Mouse (Mus musculus): ENCODE results near the gene Rhod. TPM values are rescaled to one million over a fixed set of nuclear protein-coding genes. Genes with fewer than 3 reads are reported as not detected.
"Not testable (repeated sequence)": the region's sequence is repeated elsewhere in the genome, so short reads cannot be mapped to it uniquely, and the experiment has no call there.

Gene Rhod
- polyA plus RNA-seq, 1 experiment, result 1.1 TPM

DNA sequence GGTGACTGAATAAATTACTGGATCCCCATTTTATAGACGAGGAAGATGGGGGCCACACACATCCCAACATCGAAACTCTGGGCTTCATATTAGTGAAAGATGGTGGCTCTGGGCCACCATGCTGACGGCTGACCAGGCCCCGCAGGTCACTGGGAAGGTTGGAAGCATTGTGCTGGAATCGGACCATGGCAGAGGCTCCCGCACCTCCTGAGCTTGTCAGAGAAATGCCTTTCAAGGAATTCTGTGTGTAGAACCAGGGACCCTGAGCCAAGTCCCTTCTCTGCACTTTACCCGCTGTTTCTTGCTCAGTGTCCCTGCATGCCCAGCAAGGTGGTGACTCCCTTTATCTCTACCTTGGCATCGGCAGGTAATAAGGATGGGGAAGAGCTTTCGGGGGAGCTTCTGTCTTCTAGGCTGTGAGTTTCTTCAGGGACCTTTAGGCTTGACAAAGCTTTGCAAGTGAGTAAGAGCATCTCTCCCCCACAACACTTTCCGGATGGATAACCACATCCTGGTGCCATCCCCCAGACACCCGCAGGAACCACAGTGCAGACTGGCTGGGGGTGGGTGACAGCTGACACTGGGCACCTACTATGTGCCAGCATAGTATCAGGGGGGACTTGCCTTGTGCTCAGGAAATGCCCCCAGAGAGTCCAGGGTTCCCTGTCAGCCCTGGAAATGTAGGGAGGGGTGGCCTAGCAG, 36.1 kb upstream of the Rhod start:
- Histone ChIP-seq H3K4me1 (ENCODE audit: control insufficient read depth, insufficient read depth, low read length) (no peaks in the 10 kb centered on the region), H3K27ac (ENCODE audit: insufficient read depth, low read depth, low read length) (no peak overlapping the region), H3K4me3 (ENCODE audit: insufficient read depth, low read length) (no peak overlapping the region)
- no peak for TF ChIP-seq POLR2A (IDR thresholded peaks at IDR 0.05; ENCODE audit: borderline replicate concordance, low read depth, low read length)
- TF ChIP-seq CTCF (IDR thresholded peaks at IDR 0.05; ENCODE audit: low read depth, low read length), result no peak

DNA sequence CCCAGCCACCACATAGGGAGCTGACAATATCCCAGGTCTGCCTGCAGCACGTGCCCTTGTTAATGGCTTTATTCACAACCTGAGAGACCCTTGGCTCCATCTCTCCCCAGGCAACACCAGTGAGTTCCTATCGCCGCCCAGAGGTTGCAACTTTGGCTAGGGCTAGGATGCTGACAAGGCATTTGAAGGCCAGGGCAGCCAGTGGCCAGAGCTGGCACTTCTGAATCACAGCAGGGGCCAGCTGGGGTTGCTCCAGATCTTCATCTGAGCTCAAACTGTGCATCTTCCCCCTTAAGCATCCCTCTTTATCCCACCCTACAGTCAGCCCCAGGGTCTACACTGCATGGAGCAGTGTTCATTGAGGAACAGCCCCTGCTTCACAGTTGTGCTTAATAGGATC, 35.5 kb upstream of the Rhod start:
- H3K4me3 ChIP-seq (ENCODE audit: insufficient read depth, low read length), result no peak overlapping the region
- H3K4me1 ChIP-seq (ENCODE audit: control insufficient read depth, insufficient read depth, low read length), result no peaks in the 10 kb centered on the region
- TF ChIP-seq CTCF (IDR thresholded peaks at IDR 0.05; ENCODE audit: low read depth, low read length) (no peak), POLR2A (IDR thresholded peaks at IDR 0.05; ENCODE audit: borderline replicate concordance, low read depth, low read length) (no peak)
- no peak overlapping the region for H3K27ac ChIP-seq (ENCODE audit: insufficient read depth, low read depth, low read length)

DNA sequence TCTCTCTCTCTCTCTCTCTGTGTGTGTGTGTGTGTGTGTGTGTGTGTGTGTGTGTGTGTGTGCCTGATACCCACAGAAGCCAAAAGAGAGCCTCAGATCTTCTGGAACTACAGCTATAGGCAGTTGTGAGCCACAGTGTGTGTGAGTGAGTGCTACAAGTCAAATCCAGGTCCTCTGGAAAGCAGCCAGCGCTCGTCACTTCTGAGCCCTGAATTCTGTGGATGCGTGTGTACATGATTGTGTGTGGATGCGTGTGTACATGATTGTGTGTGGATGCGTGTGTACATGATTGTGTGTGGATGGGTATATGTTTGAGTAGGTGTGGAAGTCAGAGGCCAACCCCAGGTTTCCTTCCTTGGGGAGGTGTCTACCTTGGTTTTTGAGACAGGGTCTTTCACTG, 34.3 kb upstream of the Rhod start:
- Histone ChIP-seq H3K4me3 (ENCODE audit: insufficient read depth, low read length) (no peak overlapping the region), H3K27ac (ENCODE audit: insufficient read depth, low read depth, low read length) (no peak overlapping the region), H3K4me1 (ENCODE audit: control insufficient read depth, insufficient read depth, low read length) (no peaks in the 10 kb centered on the region)
- TF ChIP-seq POLR2A (IDR thresholded peaks at IDR 0.05; ENCODE audit: borderline replicate concordance, low read depth, low read length), result no peak
- TF ChIP-seq CTCF (IDR thresholded peaks at IDR 0.05; ENCODE audit: low read depth, low read length), result no peak

DNA sequence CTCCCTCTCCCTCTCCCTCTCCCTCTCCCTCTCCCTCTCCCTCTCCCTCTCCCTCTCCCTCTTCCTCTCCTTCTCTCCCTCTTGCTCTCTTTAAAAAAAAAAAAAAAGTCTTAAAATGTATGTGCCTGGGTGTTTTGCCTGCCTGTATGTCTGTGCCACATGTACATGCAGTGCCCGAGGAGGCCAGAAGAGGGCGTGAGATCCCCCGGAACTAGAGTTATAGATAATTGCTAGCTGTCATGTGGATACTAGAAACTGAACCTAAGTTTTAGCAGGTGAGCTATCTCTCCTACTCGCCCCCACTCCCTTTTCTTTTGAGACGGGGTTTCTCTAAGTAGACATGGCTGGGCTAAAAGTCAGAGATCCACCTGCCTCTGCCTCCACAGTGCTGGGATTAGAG, 29.1 kb upstream of the Rhod start:
- Histone ChIP-seq H3K27ac (ENCODE audit: insufficient read depth, low read depth, low read length) (no peak overlapping the region), H3K4me3 (ENCODE audit: insufficient read depth, low read length) (no peak overlapping the region), H3K4me1 (ENCODE audit: control insufficient read depth, insufficient read depth, low read length) (peaks cover 7% of the 10 kb centered on the region)
- peak; percentile 40; the same call in 1 of the 2 replicates for TF ChIP-seq CTCF (IDR thresholded peaks at IDR 0.05; ENCODE audit: low read depth, low read length)
- no peak for TF ChIP-seq POLR2A (IDR thresholded peaks at IDR 0.05; ENCODE audit: borderline replicate concordance, low read depth, low read length)

DNA sequence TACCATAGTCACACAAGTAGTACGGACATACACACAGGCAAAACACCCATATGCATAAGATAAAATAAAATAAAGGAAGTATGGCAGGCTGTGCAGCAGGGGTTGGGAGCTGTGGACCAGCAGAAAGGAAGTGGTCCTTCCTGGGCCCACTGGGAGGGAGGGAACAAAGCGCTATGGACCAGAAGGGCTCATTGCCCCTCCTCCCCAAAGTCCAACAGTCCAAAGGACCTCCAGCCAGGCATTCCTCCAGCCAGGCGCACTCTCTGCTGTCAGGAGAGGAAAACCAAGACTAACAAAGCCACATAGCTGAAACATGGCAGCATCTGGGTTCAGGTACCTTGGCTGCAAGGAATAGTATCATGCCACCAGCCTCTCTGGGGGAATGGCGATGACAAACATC, 25.4 kb upstream of the Rhod start:
- Histone ChIP-seq H3K27ac (ENCODE audit: insufficient read depth, low read depth, low read length) (no peak overlapping the region), H3K4me1 (ENCODE audit: control insufficient read depth, insufficient read depth, low read length) (peaks cover 11% of the 10 kb centered on the region), H3K4me3 (ENCODE audit: insufficient read depth, low read length) (no peak overlapping the region)
- TF ChIP-seq CTCF (IDR thresholded peaks at IDR 0.05; ENCODE audit: low read depth, low read length) (no peak), POLR2A (IDR thresholded peaks at IDR 0.05; ENCODE audit: borderline replicate concordance, low read depth, low read length) (no peak)

DNA sequence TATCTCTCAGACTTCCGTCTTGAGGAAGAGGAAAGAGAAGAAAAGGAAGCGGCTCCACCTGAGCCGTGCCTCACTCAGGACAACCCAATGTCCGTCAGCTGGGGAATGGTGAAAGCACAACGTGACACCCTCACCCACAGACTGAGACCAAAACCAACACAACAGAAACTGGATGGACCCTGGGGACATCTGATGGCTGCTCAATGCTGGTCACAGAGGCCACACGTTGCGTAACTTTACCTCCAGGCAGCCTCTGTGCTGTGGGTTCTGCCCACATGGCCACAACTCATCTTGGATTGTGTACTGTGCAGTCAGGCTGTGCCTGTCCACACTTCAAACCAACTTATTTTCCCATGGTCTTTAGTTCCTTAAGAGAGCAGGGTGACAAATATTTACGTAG, 22.7 kb upstream of the Rhod start:
- no peak overlapping the region for H3K27ac ChIP-seq (ENCODE audit: insufficient read depth, low read depth, low read length)

DNA sequence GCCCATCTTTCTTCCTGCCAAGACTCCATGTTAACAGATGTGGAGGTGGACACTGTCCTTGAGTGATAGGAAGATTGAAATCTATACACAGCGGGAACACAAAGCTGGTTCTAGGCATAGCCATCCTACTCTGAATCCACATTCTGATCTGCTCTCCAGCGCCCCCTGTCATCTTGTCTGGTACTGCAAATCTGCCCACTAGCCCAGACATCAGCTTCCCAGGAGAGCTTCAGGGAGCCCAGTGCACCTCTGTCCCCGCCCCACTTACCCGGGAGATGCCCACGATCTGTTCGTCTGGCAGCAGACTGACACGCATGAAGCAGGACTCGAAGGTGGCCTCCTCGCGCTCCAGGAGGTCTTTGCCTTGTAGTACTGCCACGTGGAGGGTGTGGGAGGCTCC, 17.0 kb upstream of the Rhod start:
- Histone ChIP-seq H3K4me3 (ENCODE audit: insufficient read depth, low read length) (no peak overlapping the region), H3K4me1 (ENCODE audit: control insufficient read depth, insufficient read depth, low read length) (no peaks in the 10 kb centered on the region), H3K27ac (ENCODE audit: insufficient read depth, low read depth, low read length) (no peak overlapping the region)
- TF ChIP-seq CTCF (IDR thresholded peaks at IDR 0.05; ENCODE audit: low read depth, low read length) (peak; percentile 44), POLR2A (IDR thresholded peaks at IDR 0.05; ENCODE audit: borderline replicate concordance, low read depth, low read length) (no peak)

More for the DNA sequence above, 22.7 kb upstream of the Rhod start:
- Histone ChIP-seq H3K4me3 (ENCODE audit: insufficient read depth, low read length) (no peak overlapping the region), H3K4me1 (ENCODE audit: control insufficient read depth, insufficient read depth, low read length) (peaks cover 11% of the 10 kb centered on the region)
- TF ChIP-seq POLR2A (IDR thresholded peaks at IDR 0.05; ENCODE audit: borderline replicate concordance, low read depth, low read length) (no peak), CTCF (IDR thresholded peaks at IDR 0.05; ENCODE audit: low read depth, low read length) (no peak)

DNA sequence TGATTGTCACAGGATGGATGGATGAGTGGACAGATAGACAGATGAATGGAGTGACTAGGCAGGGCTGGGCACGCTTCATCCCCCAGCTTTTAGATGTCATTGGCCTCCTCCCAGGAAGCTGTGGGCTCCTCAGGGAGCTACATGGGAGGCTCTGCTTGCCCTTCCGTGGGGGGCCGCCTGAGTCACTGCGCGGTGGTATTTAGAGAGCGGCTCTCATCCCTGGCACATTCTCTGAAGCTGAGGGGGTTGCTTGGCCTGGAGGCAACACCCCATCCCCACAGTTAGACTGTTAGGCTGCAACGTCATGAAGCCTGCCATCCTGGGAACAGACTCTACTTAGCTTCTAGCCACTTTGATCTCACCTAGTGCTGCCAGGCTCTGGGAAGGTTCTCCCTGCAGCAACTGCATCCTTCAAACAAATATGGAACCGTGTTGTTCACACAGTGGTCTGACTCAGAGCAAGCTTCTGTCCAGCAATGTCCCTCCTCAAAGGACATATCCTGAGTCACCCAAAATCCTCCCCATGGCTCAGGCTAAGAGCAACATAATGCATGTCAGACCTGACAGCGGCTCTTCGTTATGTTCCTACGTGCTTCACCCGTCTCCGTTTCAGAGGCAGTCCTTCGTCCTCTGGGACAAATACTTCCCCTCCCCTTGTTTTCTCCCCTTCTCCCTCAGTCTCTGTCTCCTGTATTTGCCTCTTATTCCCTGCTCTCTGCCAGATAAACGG, 16.0 kb upstream of the Rhod start:
- TF ChIP-seq POLR2A (IDR thresholded peaks at IDR 0.05; ENCODE audit: borderline replicate concordance, low read depth, low read length) (no peak), CTCF (IDR thresholded peaks at IDR 0.05; ENCODE audit: low read depth, low read length) (no peak)
- Histone ChIP-seq H3K4me1 (ENCODE audit: control insufficient read depth, insufficient read depth, low read length) (no peaks in the 10 kb centered on the region), H3K27ac (ENCODE audit: insufficient read depth, low read depth, low read length) (no peak overlapping the region), H3K4me3 (ENCODE audit: insufficient read depth, low read length) (no peak overlapping the region)

DNA sequence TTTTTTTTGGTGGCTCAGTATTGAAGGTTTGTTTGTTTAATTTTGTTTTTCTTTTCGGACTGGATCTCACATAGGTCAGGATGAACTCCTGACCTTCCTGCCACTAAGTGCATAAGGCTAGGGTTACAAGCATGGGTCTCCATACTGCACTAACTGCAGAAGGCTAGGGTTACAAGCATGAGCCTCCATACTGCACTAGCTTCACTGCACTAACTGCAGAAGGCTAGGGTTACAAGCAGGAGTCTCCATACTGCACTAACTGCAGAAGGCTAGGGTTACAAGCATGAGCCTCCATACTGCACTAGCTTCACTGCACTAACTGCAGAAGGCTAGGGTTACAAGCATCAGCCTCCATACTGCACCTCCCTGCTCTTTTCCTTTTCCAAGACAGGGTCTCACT, 14.8 kb upstream of the Rhod start:
- H3K27ac ChIP-seq (ENCODE audit: insufficient read depth, low read depth, low read length); H3K4me3 ChIP-seq (ENCODE audit: insufficient read depth, low read length): not testable (repeated sequence)

DNA sequence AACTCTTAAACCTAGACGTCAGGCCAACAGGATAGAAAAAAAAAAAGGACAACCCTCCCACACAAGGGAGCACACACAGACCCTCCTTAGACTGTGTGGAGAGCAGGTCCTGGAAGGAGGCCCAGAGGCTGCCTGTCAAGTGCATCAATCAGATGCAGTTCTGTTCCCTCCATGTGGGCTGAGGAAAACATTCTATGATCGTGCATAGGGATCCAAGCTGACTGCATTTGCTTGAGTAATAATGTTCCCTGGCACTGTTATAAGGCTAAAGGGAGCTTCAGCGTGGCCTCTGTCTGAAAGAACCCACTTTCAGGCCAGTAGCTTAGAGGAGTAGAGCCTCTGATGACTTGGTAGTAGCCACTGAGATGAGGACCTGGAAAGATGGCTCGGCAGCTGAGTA, 13.3 kb upstream of the Rhod start:
- TF ChIP-seq POLR2A (IDR thresholded peaks at IDR 0.05; ENCODE audit: borderline replicate concordance, low read depth, low read length) (no peak), CTCF (IDR thresholded peaks at IDR 0.05; ENCODE audit: low read depth, low read length) (no peak)
- Histone ChIP-seq H3K4me3 (ENCODE audit: insufficient read depth, low read length) (no peak overlapping the region), H3K27ac (ENCODE audit: insufficient read depth, low read depth, low read length) (no peak overlapping the region), H3K4me1 (ENCODE audit: control insufficient read depth, insufficient read depth, low read length) (no peaks in the 10 kb centered on the region)

More for the DNA sequence above, 14.8 kb upstream of the Rhod start:
- not testable (repeated sequence) for H3K4me1 ChIP-seq (ENCODE audit: control insufficient read depth, insufficient read depth, low read length)

Measured in bone marrow macrophage, adult 2 months (primary cell).